Mouse (Mus musculus): Measurements from ENCODE around the gene Babam2.

Babam2 gene

DNA sequence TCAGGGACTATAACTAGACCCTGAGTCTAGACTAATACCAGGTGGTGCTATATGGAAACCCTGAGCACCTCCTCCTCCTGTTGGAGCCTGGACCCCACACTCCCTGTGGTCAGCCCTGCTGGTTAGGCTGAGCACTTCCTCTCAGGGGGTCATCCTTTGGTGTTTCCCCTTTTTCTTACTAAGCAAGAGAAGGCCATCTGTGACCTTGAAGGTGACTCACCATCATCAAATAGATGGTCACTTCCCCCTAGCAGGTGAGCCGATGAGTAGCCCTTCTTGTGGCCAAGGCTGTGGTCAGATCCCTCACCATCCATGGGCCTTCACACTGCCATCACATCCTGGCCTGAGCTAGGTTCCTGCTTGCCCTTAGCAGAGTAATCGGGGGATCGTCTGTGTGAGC is 379.7 kb downstream of the Babam2 start:
- DNase-seq (ENCODE audit: low spot score), result no peak

DNA sequence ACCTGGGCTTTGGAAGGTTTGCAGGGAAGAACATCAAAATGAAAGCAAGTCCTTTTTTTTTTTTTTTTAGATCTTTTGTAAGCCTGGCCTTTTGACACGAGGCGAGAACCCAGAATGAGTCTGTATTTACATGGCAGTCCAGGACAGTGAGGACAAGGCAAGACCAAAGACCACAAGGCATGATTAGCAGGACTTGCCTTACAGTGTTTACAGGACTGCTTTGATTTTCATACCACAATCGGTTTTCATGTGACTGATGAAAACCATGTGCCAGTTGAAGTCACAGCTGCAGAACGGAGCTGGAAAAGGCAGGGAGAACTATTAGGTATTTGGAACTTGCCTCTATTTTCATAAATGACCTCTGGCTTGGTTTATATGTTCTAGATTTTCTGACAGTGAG is 381.5 kb downstream of the Babam2 start:
- no peak for DNase-seq (ENCODE audit: low spot score)

DNA sequence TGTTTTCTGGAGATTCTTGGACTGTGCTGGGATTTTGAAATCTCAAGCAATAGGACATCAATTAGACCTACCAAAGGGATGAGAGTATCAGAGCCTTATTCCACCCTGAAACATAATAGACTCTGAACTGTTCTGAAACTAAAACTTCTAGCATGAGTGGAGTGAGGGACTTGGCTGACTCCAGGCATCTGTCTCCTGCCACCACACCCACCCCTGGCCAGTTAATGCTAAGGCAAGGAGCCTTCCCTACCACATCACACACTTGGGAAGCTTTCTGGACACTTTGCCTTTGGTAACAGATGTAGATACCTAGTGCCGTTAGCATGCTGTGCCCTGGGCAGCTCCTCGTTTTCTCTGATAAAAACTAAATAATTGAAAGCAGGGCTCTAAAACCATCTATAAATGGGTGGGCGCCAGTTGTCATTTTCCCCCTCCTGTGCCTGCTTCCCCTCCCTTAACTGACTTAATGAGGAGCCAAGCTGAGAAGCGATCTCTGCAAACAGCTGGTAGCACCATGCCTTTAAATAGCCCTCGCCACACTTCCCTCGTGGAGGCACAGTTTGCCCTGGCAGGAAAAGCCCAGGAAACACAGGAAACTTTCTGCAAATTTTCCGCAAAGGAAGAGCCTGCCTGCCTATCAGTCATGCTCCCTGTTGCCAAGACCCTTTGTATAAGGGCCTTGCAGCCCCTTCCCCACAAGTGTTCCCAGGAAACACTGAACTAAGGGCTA is 383.2 kb downstream of the Babam2 start:
- no peak for DNase-seq (ENCODE audit: low spot score)

DNA sequence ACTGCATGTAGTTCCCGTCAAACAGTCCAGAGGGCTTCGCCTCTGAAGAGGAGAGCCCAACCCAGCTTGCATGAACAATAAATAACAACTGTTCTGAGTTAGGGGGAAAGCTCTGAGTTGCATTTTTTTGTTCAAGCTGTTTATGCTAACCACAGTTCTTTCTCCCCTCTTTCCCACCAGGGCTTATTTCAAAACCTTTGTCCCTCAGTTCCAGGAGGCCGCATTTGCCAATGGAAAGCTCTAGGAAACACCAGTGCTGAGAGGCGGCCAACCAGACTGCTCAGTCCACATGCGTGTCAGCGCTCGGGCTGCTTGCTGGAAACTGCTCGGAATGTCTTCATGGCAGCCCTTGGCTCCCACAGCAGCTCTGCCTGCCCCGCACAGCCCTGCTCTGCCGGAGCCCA is 386.9 kb downstream of the Babam2 start:
- no peak for DNase-seq (ENCODE audit: low spot score)

DNA sequence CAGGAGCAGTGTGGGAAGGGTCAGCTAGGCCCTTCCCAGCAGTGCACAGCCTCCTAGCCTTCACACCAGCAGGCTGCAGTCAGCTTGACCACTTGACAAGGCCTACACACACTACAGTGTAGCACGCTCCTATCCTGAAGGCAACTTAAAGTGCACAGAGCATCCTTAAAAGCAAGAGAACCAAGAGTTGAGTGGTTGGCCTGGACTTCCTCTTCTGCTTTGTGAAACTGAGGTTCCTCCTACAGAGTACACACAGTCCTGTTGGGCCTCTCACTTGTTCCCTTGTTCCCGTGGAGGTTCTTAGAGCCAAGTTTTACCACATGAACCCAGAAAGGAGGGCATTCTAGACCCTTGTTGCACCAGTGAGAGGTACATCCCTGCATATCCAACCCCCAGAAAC is 388.1 kb downstream of the Babam2 start:
- DNase-seq (ENCODE audit: low spot score), result no peak

DNA sequence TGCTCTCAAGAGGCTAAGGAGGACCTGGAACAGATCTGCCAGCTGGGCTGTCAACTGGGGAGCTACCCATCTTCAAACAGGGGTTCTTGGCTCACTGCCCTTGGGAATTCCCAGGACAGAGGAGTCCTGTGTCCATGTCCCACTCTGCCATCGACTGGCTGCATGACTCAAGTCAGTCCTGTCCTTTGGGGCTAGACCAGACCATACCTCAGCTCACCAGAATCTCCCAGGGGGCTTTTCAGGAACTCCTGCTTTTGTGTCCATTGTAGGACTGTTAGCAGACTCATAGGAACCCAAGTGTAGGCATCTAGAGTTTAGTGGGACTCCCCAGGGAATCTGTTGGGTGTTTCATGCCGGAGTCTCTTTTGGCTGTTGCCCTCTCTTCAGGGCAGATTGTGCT is 388.5 kb downstream of the Babam2 start:
- no peak for DNase-seq (ENCODE audit: low spot score)

DNA sequence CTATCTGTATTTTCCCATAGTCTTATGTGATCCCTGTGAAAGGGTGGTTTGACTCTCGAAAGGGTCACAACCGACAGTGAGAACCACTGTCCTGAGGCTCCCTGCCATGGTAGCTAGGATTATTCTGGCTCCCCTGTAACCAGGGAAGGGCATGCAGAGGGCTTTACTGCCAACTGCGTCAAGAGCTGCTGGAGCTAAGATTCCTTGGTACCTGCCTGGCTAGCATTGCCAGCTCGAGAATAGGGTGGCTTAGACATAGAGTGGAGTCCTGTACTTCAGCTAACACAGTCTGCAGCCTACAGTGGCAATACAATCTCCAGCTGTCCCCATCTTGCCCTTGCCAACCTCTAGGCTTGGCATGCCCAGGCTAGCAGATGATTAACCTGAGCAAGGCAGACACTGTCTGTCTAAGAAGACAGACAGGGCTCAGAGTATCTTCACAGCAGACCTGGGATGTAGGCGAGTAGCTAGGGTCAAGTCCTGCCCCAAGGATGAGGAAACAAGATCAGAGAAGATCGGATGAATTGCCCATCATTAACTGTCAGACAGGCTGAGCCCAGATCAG is 389.1 kb downstream of the Babam2 start:
- no peak for DNase-seq (ENCODE audit: low spot score)

DNA sequence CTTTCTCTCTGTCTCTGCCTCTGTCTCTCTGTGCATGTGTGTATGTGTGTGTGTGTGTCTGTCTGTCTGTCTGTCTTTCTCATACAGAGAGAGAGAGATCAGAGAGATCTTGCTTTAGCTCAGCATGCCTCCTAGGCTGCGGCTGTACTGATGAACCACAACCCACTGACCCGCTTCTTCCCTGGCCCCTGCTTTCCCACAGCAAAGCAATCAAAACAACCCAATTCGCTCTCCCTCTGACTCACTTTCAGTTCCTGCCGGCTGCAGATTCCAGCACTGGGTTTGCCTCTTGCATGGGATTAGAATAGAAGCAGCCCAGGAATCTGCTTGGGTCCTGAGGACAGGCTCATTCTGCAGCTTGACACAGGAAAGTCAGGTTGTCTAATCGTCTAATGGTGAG is 392.0 kb downstream of the Babam2 start:
- DNase-seq (ENCODE audit: low spot score), result no peak

DNA sequence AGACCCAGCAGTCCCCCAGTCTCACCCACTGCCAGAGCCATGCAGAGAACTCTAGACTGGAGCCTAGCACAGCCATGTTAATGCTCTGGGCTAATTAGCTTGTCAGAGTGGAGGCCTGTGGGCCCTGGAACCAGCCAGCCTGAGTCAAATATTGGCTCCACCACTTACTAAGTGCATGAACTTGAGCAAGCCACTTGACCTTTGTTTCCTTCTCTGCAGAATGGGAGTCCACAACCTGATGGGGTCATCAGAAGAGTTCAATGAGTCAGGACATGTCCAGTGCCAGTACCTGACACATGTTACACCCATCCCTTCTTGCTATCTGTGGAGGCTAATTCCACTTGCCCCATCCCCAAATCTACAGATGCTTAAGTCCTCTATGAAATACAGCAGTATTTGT is 394.8 kb downstream of the Babam2 start:
- DNase-seq (ENCODE audit: low spot score), result no peak

DNA sequence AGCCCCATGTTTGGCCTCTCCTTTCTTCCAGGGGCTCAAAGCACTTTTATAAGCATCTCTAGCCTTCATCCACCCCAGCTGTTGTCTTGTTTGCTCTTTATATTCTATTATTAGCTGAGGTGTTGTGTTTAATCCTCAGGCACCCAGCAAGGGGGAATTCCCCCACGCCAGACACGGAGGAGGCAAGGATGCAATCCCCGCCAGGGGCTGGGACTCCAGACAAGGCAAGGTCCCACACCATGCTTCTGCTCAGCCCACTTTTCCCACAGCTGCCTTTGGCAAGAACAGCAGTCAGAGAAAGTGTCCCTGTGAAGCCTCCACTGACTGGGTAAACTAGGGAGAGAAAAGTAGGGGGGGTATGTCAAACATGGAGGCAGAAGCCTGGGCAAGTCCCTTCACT is 401.2 kb downstream of the Babam2 start:
- DNase-seq (ENCODE audit: low spot score), result no peak

DNA sequence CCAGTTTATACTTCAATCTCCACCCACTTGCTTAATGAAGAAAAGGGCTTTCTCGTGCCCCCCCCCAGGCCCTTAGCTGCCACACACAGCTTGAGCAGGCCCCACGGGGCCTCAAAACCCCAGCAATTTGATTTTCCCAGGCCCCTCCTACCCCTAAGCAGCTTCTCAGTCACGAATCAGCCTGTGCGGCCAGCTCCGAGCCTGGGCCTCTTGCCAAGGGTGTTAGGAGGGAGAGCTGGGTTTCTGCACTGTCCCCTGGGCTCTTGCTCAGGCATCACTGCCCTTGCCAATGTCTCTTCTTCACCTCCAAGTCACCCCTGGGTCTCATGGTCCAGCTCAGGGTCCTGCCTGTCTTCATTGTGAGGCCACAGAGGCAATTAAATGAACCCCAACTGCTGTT is 405.0 kb downstream of the Babam2 start:
- DNase-seq (ENCODE audit: low spot score), result no peak

DNA sequence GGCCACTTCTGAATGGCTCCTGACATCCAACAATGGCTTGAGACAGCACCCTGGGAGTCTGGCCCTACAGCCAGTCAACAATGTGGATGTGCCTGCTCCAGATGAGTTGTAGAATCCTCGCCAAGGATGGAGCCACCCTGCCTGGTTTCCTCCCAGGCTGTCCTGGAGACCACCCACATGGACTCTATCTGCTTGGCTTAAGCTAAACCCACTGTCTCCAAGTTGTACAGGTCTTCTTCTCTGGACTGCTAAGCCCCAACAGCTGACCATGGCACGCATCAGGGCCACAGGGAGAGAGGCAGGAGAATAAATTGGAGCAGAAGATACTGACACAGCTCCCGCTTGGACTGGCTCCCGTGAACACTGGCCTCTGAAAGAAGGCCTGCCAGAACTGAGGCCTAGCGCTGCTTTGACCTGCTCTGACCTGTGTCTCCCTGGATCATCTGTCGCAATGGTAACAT is 405.5 kb downstream of the Babam2 start:
- no peak for DNase-seq (ENCODE audit: low spot score)

DNA sequence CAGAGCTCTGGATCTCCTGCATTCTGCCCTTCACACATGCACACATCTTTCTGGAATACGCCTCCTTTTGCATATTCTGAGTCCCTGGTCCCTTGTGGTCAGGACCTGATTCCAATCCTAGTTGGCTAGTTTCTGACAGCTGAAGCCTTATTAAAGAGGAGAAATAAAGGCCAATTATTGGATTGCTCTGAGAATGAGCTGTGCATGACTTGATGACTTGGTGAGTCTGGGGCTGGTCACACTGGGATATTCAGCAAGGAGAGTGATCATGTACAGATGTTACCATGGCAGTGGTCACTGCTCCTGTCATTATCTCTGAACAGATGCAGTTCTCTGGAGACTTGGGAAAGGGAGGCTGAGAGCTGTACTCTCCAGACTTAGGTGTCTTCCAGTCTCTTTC is 406.1 kb downstream of the Babam2 start:
- no peak for DNase-seq (ENCODE audit: low spot score)

DNA sequence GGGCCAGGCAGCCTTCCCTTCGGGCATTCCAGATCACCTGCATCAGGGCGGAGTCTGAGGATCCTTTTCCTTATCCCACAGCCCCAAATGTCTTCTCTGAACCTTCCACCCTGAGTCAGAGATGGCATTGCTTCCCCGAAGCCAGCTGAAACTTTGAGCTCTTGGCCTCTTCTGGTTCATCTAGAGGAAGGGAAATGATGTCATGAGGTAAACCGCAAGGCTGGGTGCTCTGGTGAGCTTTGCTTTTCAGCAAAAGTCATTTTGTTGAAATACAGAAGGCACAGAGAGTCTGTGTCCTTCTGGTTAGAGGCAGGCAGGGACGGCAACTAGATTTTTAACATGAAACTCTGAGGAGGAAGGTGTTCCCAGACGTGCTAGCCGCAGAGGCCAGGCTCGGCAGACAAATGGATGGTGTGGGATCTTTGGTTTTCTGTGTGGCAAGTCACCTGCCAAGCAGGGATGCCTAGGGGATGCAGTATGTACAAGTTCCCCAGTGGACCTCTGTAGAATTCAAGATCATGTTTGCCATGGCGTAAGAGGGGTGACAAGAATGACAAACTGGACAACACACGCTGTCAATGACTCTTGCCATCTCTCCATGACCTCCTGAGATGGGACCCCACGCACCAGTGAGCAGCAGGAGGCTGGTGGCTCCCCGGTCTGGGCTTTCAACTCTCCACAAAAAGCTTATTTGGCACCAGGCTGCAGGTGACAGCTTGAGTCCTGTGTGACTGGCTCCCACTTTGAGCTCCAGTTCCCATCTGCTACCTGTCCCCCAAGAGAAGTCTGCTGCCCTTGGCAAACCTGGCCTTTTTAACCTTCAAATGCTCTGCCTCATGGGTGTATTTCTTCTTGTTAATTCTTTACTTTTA is 406.9 kb downstream of the Babam2 start:
- DNase-seq (ENCODE audit: low spot score), result no peak

DNA sequence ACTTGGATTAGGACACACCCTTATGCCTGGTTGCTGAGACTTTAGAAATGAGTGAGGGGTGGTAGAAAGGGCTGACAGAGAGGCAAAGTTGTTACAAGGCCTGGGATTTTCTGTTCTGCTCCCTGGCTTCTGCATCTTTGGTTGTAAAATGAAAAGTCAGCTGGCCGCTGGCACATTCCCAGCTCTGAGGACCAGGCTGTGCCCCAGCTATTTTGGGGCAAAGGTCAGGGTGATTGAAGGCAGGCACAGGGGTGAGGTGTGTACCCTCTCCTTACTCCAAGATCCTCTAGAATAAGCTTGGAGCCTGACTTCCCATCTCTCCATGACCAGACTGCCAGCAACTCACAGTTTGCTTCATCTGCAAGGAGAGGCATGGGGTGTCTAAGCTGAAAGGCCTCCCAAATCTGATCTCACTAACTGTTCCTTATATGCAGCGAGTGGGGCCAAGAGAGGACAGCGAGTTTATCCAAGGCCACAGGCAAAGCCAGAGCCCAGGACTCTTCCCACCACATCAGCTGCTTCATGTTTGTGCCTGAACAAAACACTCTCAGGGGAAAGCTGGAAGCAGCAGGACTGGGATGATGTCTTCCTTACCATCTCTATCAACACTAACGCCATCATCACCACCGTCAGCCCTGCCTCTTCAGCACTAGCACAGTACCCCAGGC is 409.1 kb downstream of the Babam2 start:
- no peak for DNase-seq (ENCODE audit: low spot score)

DNA sequence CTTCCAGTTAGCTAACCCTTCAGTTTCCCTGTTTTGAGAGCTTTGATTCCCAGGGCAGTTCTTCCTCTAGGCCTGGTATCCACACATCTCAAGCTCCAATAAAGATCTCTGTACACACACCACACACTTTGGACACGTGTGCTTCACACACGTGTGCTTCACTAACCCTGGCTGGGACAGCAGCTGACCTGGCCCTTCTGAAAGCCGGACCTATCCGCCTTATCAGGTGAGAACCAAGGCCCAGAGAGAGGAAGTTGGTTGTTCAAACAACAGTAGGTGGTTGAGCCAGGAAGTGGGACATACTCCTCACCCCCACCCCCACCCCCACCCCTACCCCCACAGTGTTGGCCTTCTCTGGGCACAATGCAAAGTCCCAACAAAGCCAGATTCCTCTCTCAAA is 413.2 kb downstream of the Babam2 start:
- no peak for DNase-seq (ENCODE audit: low spot score)

DNA sequence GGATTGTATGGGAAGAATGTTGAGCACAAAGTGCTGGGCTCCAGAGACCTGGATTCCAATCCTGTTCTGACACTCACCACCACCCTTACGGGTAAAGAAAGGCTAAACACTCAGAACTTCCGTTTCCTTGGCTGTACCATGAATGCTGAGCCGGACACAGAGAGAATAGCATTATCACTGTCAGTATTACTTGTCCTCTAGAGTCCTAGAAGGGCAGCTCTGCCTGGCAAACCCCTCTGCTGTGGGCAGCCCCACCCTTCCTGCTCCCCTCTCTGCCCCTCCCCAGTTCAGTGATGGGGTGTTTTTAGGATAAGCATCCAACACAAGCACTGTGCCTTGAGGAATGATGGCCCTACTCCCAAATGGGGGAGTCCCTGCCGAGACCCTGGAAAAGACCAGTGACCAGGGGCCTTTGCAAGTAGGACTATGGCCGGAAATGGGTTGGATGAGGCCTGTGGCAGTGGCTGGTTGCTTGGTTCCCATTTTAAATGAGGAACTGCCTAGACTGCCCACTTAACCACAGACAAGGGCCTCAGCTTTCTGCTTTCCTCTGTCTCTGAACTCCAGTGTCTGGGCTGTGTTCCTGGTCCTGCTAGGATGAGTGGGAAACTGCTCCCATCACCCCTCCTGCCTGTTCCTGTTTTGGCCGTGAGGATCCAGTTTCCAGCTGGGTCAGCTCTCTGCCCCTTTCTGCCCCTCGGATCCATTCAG is 414.9 kb downstream of the Babam2 start:
- no peak for DNase-seq (ENCODE audit: low spot score)

DNA sequence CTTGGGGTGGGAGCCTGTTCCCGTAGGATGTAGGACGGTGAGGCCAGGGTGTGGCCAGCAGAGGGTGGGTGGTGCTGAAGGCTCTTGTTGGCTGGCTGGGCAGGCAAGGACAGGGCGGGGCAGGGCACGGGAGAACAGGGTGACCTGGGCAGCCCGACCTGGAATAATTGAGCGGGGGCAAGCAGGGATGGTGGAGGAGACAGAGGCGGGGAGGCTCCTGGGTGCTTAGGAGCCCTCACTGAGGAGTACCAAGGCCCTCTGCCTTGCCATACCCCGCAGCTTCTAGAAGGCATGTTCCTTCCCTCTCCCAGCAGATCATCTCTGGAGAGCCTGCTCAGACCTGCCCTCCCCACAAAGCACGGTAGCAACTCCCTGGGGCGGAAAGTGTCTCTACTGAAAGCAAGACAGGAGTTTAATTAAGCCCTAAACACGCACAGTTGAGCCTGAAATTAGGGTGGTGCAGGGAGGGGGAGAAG is 423.5 kb downstream of the Babam2 start:
- DNase-seq (ENCODE audit: low spot score), result no peak

DNA sequence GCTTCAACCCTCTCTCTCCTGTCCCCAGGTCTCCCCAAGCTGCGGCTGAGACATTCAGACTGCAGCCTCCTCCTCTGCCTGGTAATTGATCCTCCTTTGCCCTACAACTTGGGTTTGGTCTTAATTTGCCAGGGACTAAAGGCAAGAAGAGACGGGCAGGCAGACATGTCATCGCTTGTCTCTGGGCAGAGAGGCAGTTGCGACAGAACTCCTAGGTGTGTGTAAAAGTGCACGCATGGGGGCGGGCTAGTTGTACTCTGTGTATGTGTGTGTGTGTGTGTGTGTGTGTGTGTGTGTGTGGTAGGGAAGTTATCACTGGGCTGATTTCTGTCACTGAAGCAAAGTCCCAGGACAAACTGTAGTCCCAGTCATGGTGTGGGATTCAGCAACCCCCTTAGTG is 424.5 kb downstream of the Babam2 start:
- DNase-seq (ENCODE audit: low spot score), result no peak

DNA sequence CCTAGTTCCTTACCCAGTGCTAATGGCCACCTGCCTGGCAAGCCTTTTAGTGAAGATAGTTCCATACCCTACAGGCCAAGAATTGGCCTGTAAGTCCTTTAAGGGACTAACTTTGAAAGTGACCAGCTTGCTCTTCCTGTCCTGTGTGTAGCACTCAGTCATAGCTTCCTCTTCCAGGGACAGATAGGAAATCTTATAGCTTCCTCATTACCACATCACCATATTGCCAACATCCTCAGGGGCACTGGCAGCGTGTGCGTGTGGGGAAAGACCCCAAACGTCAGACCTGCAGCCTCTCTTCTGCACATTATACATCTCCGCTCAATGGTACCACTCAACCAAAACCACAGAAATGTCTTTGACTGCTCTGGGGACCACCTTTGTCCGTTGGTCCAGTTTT is 424.9 kb downstream of the Babam2 start:
- no peak for DNase-seq (ENCODE audit: low spot score)

DNA sequence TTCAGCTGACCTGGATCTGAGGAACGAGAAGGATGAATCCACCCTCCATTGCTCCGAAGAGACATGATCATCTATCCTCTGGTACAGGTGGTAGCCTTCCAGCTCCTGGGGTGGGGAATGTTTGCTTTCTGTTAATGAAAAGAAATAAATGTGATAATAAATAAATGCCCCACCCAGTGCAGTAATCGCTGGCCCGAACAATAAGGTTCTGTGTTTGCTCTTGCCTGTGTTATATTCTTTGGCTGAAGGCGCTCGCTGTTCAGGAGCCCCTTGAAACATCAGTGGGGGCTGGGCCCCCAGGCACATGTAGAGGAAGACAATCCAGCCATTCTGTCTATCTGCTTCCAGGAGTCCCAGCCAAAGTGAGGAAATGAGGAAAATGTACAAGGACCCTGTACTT is 427.5 kb downstream of the Babam2 start:
- DNase-seq (ENCODE audit: low spot score), result no peak

DNA sequence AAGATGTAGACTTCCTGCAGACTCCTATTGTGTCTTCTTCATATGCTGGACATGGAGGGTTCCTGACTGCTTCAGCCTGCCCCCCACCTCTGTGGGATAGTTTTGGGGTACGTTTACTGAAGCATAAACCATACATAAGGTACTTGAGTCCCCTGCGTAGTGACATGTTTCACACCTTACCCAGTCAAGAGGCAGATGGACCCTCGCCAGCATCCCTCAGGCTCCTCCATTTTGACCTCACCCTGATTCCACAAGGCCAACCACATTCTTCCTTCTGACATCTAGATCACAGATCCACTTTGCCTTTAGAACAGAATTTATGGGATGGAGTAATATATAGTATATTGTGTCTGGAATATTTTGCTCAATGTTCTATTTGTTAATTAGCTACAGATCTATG is 429.7 kb downstream of the Babam2 start:
- DNase-seq (ENCODE audit: low spot score), result no peak

Measured in c-Kit-positive CD71-positive TER-119-positive erythroid progenitor cells, embryonic 14.5 days (primary cell).